Mouse (Mus musculus): ENCODE data around the gene Kank1. TPM values are rescaled to one million over a fixed set of nuclear protein-coding genes. Genes with fewer than 3 reads are reported as not detected.

Kank1 gene
- polyA plus RNA-seq, 1 experiment from 2014 or later: 37.7 TPM

- no peaks in the 10 kb centered on the region for H3K9me3 ChIP-seq (replicated peaks; ENCODE audit: control insufficient read depth, low read length)
- H3K9ac ChIP-seq (ENCODE audit: low read length): no peak overlapping the region
- WGBS: 69% methylated on average over 4 of the region's 4 CpGs
- no peak overlapping the region for H3K4me3 ChIP-seq (replicated peaks; ENCODE audit: low read length)
- H3K27ac ChIP-seq (ENCODE audit: low read length): no peak overlapping the region
- H3K4me2 ChIP-seq (ENCODE audit: low read depth, low read length): no peak overlapping the region
- H3K36me3 ChIP-seq (ENCODE audit: control insufficient read depth, insufficient read depth, low read length): peaks cover 12% of the 10 kb centered on the region; the same call in 1 of the 2 replicates
- no peaks in the 10 kb centered on the region for H3K27me3 ChIP-seq (ENCODE audit: control insufficient read depth, insufficient read depth, low read length)
- peaks cover 6% of the 10 kb centered on the region; the same call in 1 of the 2 replicates for H3K4me1 ChIP-seq (ENCODE audit: control insufficient read depth, insufficient read depth, low read length)
- no peak for ATAC-seq (ENCODE audit: insufficient read depth, low FRiP score)
Observed at GRCm38 (mm10) chr19:25436175-25436574, 199.4 kb downstream of the Kank1 start.

- no peak for ATAC-seq (ENCODE audit: insufficient read depth, low FRiP score)
- Histone ChIP-seq H3K4me1 (ENCODE audit: control insufficient read depth, insufficient read depth, low read length) (peaks cover 6% of the 10 kb centered on the region; the same call in 1 of the 2 replicates), H3K4me2 (ENCODE audit: low read depth, low read length) (no peak overlapping the region), H3K4me3 (replicated peaks; ENCODE audit: low read length) (no peak overlapping the region), H3K27me3 (ENCODE audit: control insufficient read depth, insufficient read depth, low read length) (no peaks in the 10 kb centered on the region), H3K9me3 (replicated peaks; ENCODE audit: control insufficient read depth, low read length) (no peaks in the 10 kb centered on the region), H3K9ac (ENCODE audit: low read length) (no peak overlapping the region), H3K27ac (ENCODE audit: low read length) (no peak overlapping the region), H3K36me3 (ENCODE audit: control insufficient read depth, insufficient read depth, low read length) (peaks cover 9% of the 10 kb centered on the region; the same call in 1 of the 2 replicates)
- WGBS: 84% methylated on average over 20 of the region's 20 CpGs
Observed at GRCm38 (mm10) chr19:25436789-25437650, 200.2 kb downstream of the Kank1 start.

- no peak for ATAC-seq (ENCODE audit: insufficient read depth, low FRiP score)
- Histone ChIP-seq H3K36me3 (ENCODE audit: control insufficient read depth, insufficient read depth, low read length) (peaks cover 6% of the 10 kb centered on the region; the same call in 1 of the 2 replicates), H3K9ac (ENCODE audit: low read length) (no peak overlapping the region), H3K4me2 (ENCODE audit: low read depth, low read length) (no peak overlapping the region), H3K4me1 (ENCODE audit: control insufficient read depth, insufficient read depth, low read length) (peaks cover 6% of the 10 kb centered on the region; the same call in 1 of the 2 replicates), H3K9me3 (replicated peaks; ENCODE audit: control insufficient read depth, low read length) (no peaks in the 10 kb centered on the region), H3K4me3 (replicated peaks; ENCODE audit: low read length) (no peak overlapping the region), H3K27ac (ENCODE audit: low read length) (no peak overlapping the region), H3K27me3 (ENCODE audit: control insufficient read depth, insufficient read depth, low read length) (no peaks in the 10 kb centered on the region)
- 82% methylated on average over 6 of the region's 6 CpGs for WGBS
Observed at GRCm38 (mm10) chr19:25438246-25438645, 201.5 kb downstream of the Kank1 start.

GRCm38 (mm10) chr19:25439807-25440206 lies 203.0 kb downstream of the Kank1 start:
- H3K9ac ChIP-seq (ENCODE audit: low read length): no peak overlapping the region
- 69% methylated on average over 6 of the region's 6 CpGs for WGBS
- H3K4me3 ChIP-seq (replicated peaks; ENCODE audit: low read length): no peak overlapping the region
- no peaks in the 10 kb centered on the region for H3K36me3 ChIP-seq (ENCODE audit: control insufficient read depth, insufficient read depth, low read length)
- H3K27me3 ChIP-seq (ENCODE audit: control insufficient read depth, insufficient read depth, low read length): no peaks in the 10 kb centered on the region
- peaks cover 3% of the 10 kb centered on the region; the same call in 1 of the 2 replicates for H3K4me1 ChIP-seq (ENCODE audit: control insufficient read depth, insufficient read depth, low read length)
- no peak overlapping the region for H3K27ac ChIP-seq (ENCODE audit: low read length)
- H3K4me2 ChIP-seq (ENCODE audit: low read depth, low read length): no peak overlapping the region
- H3K9me3 ChIP-seq (replicated peaks; ENCODE audit: control insufficient read depth, low read length): no peaks in the 10 kb centered on the region
- ATAC-seq (ENCODE audit: insufficient read depth, low FRiP score): no peak

- H3K9ac ChIP-seq (ENCODE audit: low read length): no peak overlapping the region
- H3K4me3 ChIP-seq (replicated peaks; ENCODE audit: low read length): no peak overlapping the region
- no peak for ATAC-seq (ENCODE audit: insufficient read depth, low FRiP score)
- no peaks in the 10 kb centered on the region for H3K36me3 ChIP-seq (ENCODE audit: control insufficient read depth, insufficient read depth, low read length)
- no peak overlapping the region for H3K27ac ChIP-seq (ENCODE audit: low read length)
- no peak overlapping the region for H3K4me2 ChIP-seq (ENCODE audit: low read depth, low read length)
- no peaks in the 10 kb centered on the region; the same call in 1 of the 2 replicates for H3K27me3 ChIP-seq (ENCODE audit: control insufficient read depth, insufficient read depth, low read length)
- H3K4me1 ChIP-seq (ENCODE audit: control insufficient read depth, insufficient read depth, low read length): no peaks in the 10 kb centered on the region
- no peaks in the 10 kb centered on the region for H3K9me3 ChIP-seq (replicated peaks; ENCODE audit: control insufficient read depth, low read length)
- WGBS: 58% methylated on average over 4 of the region's 4 CpGs
Observed at GRCm38 (mm10) chr19:25440736-25441135, 204.0 kb downstream of the Kank1 start.

- no peak overlapping the region for H3K4me2 ChIP-seq (ENCODE audit: low read depth, low read length)
- 19% methylated on average over 7 of the region's 7 CpGs for WGBS
- H3K9ac ChIP-seq (ENCODE audit: low read length): no peak overlapping the region
- H3K27me3 ChIP-seq (ENCODE audit: control insufficient read depth, insufficient read depth, low read length): no peaks in the 10 kb centered on the region; the same call in 1 of the 2 replicates
- no peaks in the 10 kb centered on the region for H3K9me3 ChIP-seq (replicated peaks; ENCODE audit: control insufficient read depth, low read length)
- no peak overlapping the region for H3K27ac ChIP-seq (ENCODE audit: low read length)
- no peaks in the 10 kb centered on the region for H3K36me3 ChIP-seq (ENCODE audit: control insufficient read depth, insufficient read depth, low read length)
- no peaks in the 10 kb centered on the region for H3K4me1 ChIP-seq (ENCODE audit: control insufficient read depth, insufficient read depth, low read length)
- H3K4me3 ChIP-seq (replicated peaks; ENCODE audit: low read length): no peak overlapping the region
- ATAC-seq (ENCODE audit: insufficient read depth, low FRiP score): peak; percentile 44; the same call in 1 of the 2 replicates
Observed at GRCm38 (mm10) chr19:25445054-25445453, 208.3 kb downstream of the Kank1 start.

- Histone ChIP-seq H3K9me3 (replicated peaks; ENCODE audit: control insufficient read depth, low read length) (no peaks in the 10 kb centered on the region), H3K4me1 (ENCODE audit: control insufficient read depth, insufficient read depth, low read length) (no peaks in the 10 kb centered on the region), H3K9ac (ENCODE audit: low read length) (no peak overlapping the region), H3K27ac (ENCODE audit: low read length) (no peak overlapping the region), H3K27me3 (ENCODE audit: control insufficient read depth, insufficient read depth, low read length) (no peaks in the 10 kb centered on the region; the same call in 1 of the 2 replicates), H3K4me3 (replicated peaks; ENCODE audit: low read length) (no peak overlapping the region), H3K4me2 (ENCODE audit: low read depth, low read length) (no peak overlapping the region), H3K36me3 (ENCODE audit: control insufficient read depth, insufficient read depth, low read length) (no peaks in the 10 kb centered on the region)
- no peak for ATAC-seq (ENCODE audit: insufficient read depth, low FRiP score)
- WGBS: 54% methylated on average over 8 of the region's 8 CpGs
Observed at GRCm38 (mm10) chr19:25445842-25446241, 209.1 kb downstream of the Kank1 start.

GRCm38 (mm10) chr19:25446683-25447082 lies 209.9 kb downstream of the Kank1 start:
- no peaks in the 10 kb centered on the region for H3K9me3 ChIP-seq (replicated peaks; ENCODE audit: control insufficient read depth, low read length)
- ATAC-seq (ENCODE audit: insufficient read depth, low FRiP score): no peak
- 70% methylated on average over 2 of the region's 2 CpGs for WGBS

GRCm38 (mm10) chr19:25447373-25447772 lies 210.6 kb downstream of the Kank1 start:
- ATAC-seq (ENCODE audit: insufficient read depth, low FRiP score): no peak

More at GRCm38 (mm10) chr19:25446683-25447082, 209.9 kb downstream of the Kank1 start:
- Histone ChIP-seq H3K4me1 (ENCODE audit: control insufficient read depth, insufficient read depth, low read length) (no peaks in the 10 kb centered on the region), H3K4me3 (replicated peaks; ENCODE audit: low read length) (no peak overlapping the region), H3K9ac (ENCODE audit: low read length) (no peak overlapping the region), H3K27me3 (ENCODE audit: control insufficient read depth, insufficient read depth, low read length) (no peaks in the 10 kb centered on the region; the same call in 1 of the 2 replicates), H3K4me2 (ENCODE audit: low read depth, low read length) (no peak overlapping the region), H3K27ac (ENCODE audit: low read length) (no peak overlapping the region), H3K36me3 (ENCODE audit: control insufficient read depth, insufficient read depth, low read length) (no peaks in the 10 kb centered on the region)

More at GRCm38 (mm10) chr19:25447373-25447772, 210.6 kb downstream of the Kank1 start:
- Histone ChIP-seq H3K4me2 (ENCODE audit: low read depth, low read length) (no peak overlapping the region), H3K9ac (ENCODE audit: low read length) (no peak overlapping the region), H3K27me3 (ENCODE audit: control insufficient read depth, insufficient read depth, low read length) (no peaks in the 10 kb centered on the region; the same call in 1 of the 2 replicates), H3K9me3 (replicated peaks; ENCODE audit: control insufficient read depth, low read length) (no peaks in the 10 kb centered on the region), H3K4me1 (ENCODE audit: control insufficient read depth, insufficient read depth, low read length) (no peaks in the 10 kb centered on the region), H3K27ac (ENCODE audit: low read length) (no peak overlapping the region), H3K36me3 (ENCODE audit: control insufficient read depth, insufficient read depth, low read length) (no peaks in the 10 kb centered on the region), H3K4me3 (replicated peaks; ENCODE audit: low read length) (no peak overlapping the region)
- WGBS: 42% methylated on average over 5 of the region's 5 CpGs
